Mouse (Mus musculus): Measurements from ENCODE around the gene Chst12. TPM values are rescaled to one million over a fixed set of nuclear protein-coding genes. Genes with fewer than 3 reads are reported as not detected.
A peak's percentile ranks its signal among the peaks of the same experiment; 100 is the strongest.

The Chst12 gene
- polyA plus RNA-seq, 1 experiment from 2014 or later: 13.4 TPM

GRCm38 (mm10) chr5:140526754-140527153 lies 21.4 kb downstream of the Chst12 start:
- peak overlapping the region; percentile 32; the same call in 1 of the 2 replicates for H3K27ac ChIP-seq
- WGBS: 67% methylated on average over 2 of the region's 2 CpGs

GRCm38 (mm10) chr5:140538111-140538683 lies 32.8 kb downstream of the Chst12 start:
- no peaks in the 10 kb centered on the region for H3K9me3 ChIP-seq
- no peak overlapping the region for H3K27ac ChIP-seq
- WGBS: 79% methylated on average over 13 of the region's 13 CpGs
- H3K4me1 ChIP-seq (replicated peaks): peaks cover 13% of the 10 kb centered on the region; the same call in 1 of the 2 replicates
- H3K36me3 ChIP-seq: no peaks in the 10 kb centered on the region
- no peak overlapping the region for H3K4me3 ChIP-seq (replicated peaks)
- H3K9ac ChIP-seq (replicated peaks): no peak overlapping the region
- H3K27me3 ChIP-seq: 0 out of 2 replicates have a peak, but pooled peaks cover 3% of the 10 kb centered on the region
- no peak for ATAC-seq
- no peak overlapping the region for H3K4me2 ChIP-seq (replicated peaks)

More at GRCm38 (mm10) chr5:140526754-140527153, 21.4 kb downstream of the Chst12 start:
- peaks cover 41% of the 10 kb centered on the region for H3K36me3 ChIP-seq
- peaks cover 6% of the 10 kb centered on the region for H3K4me1 ChIP-seq (replicated peaks)
- H3K9ac ChIP-seq (replicated peaks): no peak overlapping the region
- no peak overlapping the region for H3K4me2 ChIP-seq (replicated peaks)
- no peak for ATAC-seq
- H3K9me3 ChIP-seq: 0 out of 2 replicates have a peak, but pooled peaks cover 4% of the 10 kb centered on the region
- no peaks in the 10 kb centered on the region for H3K27me3 ChIP-seq
- H3K4me3 ChIP-seq (replicated peaks): no peak overlapping the region

- Histone ChIP-seq H3K36me3 (no peaks in the 10 kb centered on the region), H3K4me1 (replicated peaks) (peaks cover 16% of the 10 kb centered on the region; the same call in 1 of the 2 replicates), H3K9me3 (no peaks in the 10 kb centered on the region), H3K4me2 (replicated peaks) (no peak overlapping the region), H3K27ac (no peak overlapping the region), H3K9ac (replicated peaks) (no peak overlapping the region), H3K27me3 (0 out of 2 replicates have a peak, but pooled peaks cover 3% of the 10 kb centered on the region), H3K4me3 (replicated peaks) (no peak overlapping the region)
- ATAC-seq: peak; percentile 46; the same call in 1 of the 2 replicates
- 12% methylated on average over 8 of the region's 8 CpGs for WGBS
These were observed 34.8 kb downstream of the Chst12 start for GRCm38 (mm10) chr5:140540106-140540505.

- no peak overlapping the region; the same call in 1 of the 2 replicates for H3K9ac ChIP-seq (replicated peaks)
- H3K9me3 ChIP-seq: no peaks in the 10 kb centered on the region
- H3K4me2 ChIP-seq (replicated peaks): no peak overlapping the region
- H3K4me3 ChIP-seq (replicated peaks): no peak overlapping the region
- peak; percentile 73 for ATAC-seq
- no peaks in the 10 kb centered on the region for H3K27me3 ChIP-seq
- H3K27ac ChIP-seq: peak overlapping the region; percentile 32; the same call in 1 of the 2 replicates
- peaks cover 9% of the 10 kb centered on the region; the same call in 1 of the 2 replicates for H3K4me1 ChIP-seq (replicated peaks)
- no peaks in the 10 kb centered on the region for H3K36me3 ChIP-seq
- WGBS: 68% methylated on average over 9 of the region's 9 CpGs
These were observed 37.6 kb downstream of the Chst12 start for GRCm38 (mm10) chr5:140542811-140543575.

- Histone ChIP-seq H3K9ac (replicated peaks) (no peak overlapping the region), H3K4me2 (replicated peaks) (no peak overlapping the region), H3K4me3 (replicated peaks) (no peak overlapping the region), H3K27ac (no peak overlapping the region), H3K36me3 (no peaks in the 10 kb centered on the region), H3K27me3 (no peaks in the 10 kb centered on the region), H3K9me3 (no peaks in the 10 kb centered on the region), H3K4me1 (replicated peaks) (peaks cover 21% of the 10 kb centered on the region)
- WGBS: 62% methylated on average over 6 of the region's 6 CpGs
- ATAC-seq: no peak
These were observed 40.3 kb downstream of the Chst12 start for GRCm38 (mm10) chr5:140545651-140546050.

GRCm38 (mm10) chr5:140546332-140546731 lies 41.0 kb downstream of the Chst12 start:
- WGBS: 92% methylated on average over 19 of the region's 19 CpGs
- ATAC-seq: no peak

GRCm38 (mm10) chr5:140549306-140550047 lies 44.1 kb downstream of the Chst12 start:
- Histone ChIP-seq H3K4me3 (replicated peaks) (no peak overlapping the region), H3K36me3 (no peaks in the 10 kb centered on the region), H3K27me3 (no peaks in the 10 kb centered on the region; the same call in 1 of the 2 replicates), H3K4me1 (replicated peaks) (peaks cover 12% of the 10 kb centered on the region), H3K4me2 (replicated peaks) (peak overlapping the region; percentile 34), H3K27ac (peak overlapping the region; percentile 59), H3K9me3 (no peaks in the 10 kb centered on the region), H3K9ac (replicated peaks) (no peak overlapping the region)
- ATAC-seq: peak; percentile 91
- 10% methylated on average over 17 of the region's 17 CpGs for WGBS

More at GRCm38 (mm10) chr5:140546332-140546731, 41.0 kb downstream of the Chst12 start:
- H3K4me1 ChIP-seq (replicated peaks): peaks cover 21% of the 10 kb centered on the region
- no peak overlapping the region for H3K9ac ChIP-seq (replicated peaks)
- no peaks in the 10 kb centered on the region for H3K9me3 ChIP-seq
- no peaks in the 10 kb centered on the region for H3K36me3 ChIP-seq
- no peak overlapping the region for H3K27ac ChIP-seq
- no peak overlapping the region for H3K4me2 ChIP-seq (replicated peaks)
- no peaks in the 10 kb centered on the region for H3K27me3 ChIP-seq
- no peak overlapping the region for H3K4me3 ChIP-seq (replicated peaks)

- 91% methylated on average over 7 of the region's 7 CpGs for WGBS
These were observed 48.4 kb downstream of the Chst12 start for GRCm38 (mm10) chr5:140553719-140554118.

GRCm38 (mm10) chr5:140556859-140557258 lies 51.5 kb downstream of the Chst12 start:
- 56% methylated on average over 3 of the region's 3 CpGs for WGBS
- ATAC-seq: no peak
- H3K9ac ChIP-seq (replicated peaks): no peak overlapping the region
- no peaks in the 10 kb centered on the region for H3K4me1 ChIP-seq (replicated peaks)
- no peaks in the 10 kb centered on the region for H3K9me3 ChIP-seq
- H3K27ac ChIP-seq: no peak overlapping the region
- no peak overlapping the region for H3K4me2 ChIP-seq (replicated peaks)
- H3K36me3 ChIP-seq: no peaks in the 10 kb centered on the region
- H3K27me3 ChIP-seq: no peaks in the 10 kb centered on the region; the same call in 1 of the 2 replicates
- H3K4me3 ChIP-seq (replicated peaks): no peak overlapping the region

More at GRCm38 (mm10) chr5:140553719-140554118, 48.4 kb downstream of the Chst12 start:
- H3K4me2 ChIP-seq (replicated peaks): no peak overlapping the region
- H3K4me1 ChIP-seq (replicated peaks): peaks cover 12% of the 10 kb centered on the region
- no peaks in the 10 kb centered on the region for H3K36me3 ChIP-seq
- no peaks in the 10 kb centered on the region; the same call in 1 of the 2 replicates for H3K27me3 ChIP-seq
- no peaks in the 10 kb centered on the region for H3K9me3 ChIP-seq
- no peak overlapping the region for H3K27ac ChIP-seq
- no peak for ATAC-seq
- no peak overlapping the region for H3K9ac ChIP-seq (replicated peaks)
- no peak overlapping the region for H3K4me3 ChIP-seq (replicated peaks)

- H3K9me3 ChIP-seq: no peaks in the 10 kb centered on the region
- H3K4me1 ChIP-seq (replicated peaks): peaks cover 20% of the 10 kb centered on the region
- no peak for ATAC-seq
- WGBS: 82% methylated on average over 9 of the region's 9 CpGs
- no peak overlapping the region for H3K4me2 ChIP-seq (replicated peaks)
- H3K36me3 ChIP-seq: no peaks in the 10 kb centered on the region
- H3K27ac ChIP-seq: no peak overlapping the region
- no peak overlapping the region for H3K9ac ChIP-seq (replicated peaks)
- no peak overlapping the region for H3K4me3 ChIP-seq (replicated peaks)
- 0 out of 2 replicates have a peak, but pooled peaks cover 3% of the 10 kb centered on the region for H3K27me3 ChIP-seq
These were observed 57.3 kb downstream of the Chst12 start for GRCm38 (mm10) chr5:140562601-140563000.

GRCm38 (mm10) chr5:140564896-140565295 lies 59.5 kb downstream of the Chst12 start, which contains the start of gene Grifin:
Gene Grifin, minus strand, starts transcription at chr5:140565071.
- WGBS: 94% methylated on average over 4 of the region's 4 CpGs
- no peak; the same call in 1 of the 2 replicates for ATAC-seq
- Histone ChIP-seq H3K4me3 (replicated peaks) (no peak within 1 kb of the TSS), H3K27ac (no peak within 1 kb of the TSS), H3K4me1 (replicated peaks) (peaks cover 29% of the 10 kb centered on the region), H3K36me3 (no peaks in the 10 kb centered on the region), H3K9ac (replicated peaks) (0 out of 2 replicates have a peak within 1 kb of the TSS, but pooled peaks have one; percentile 2), H3K4me2 (replicated peaks) (no peak within 1 kb of the TSS), H3K27me3 (0 out of 2 replicates have a peak, but pooled peaks cover 3% of the 10 kb centered on the region), H3K9me3 (no peaks in the 10 kb centered on the region)

All from midbrain, embryonic 13.5 days (tissue).